Mouse (Mus musculus) mammary gland, adult 2 months (tissue): ENCODE measurements around the gene Emc1. TPM values are rescaled to one million over a fixed set of nuclear protein-coding genes. Genes with fewer than 3 reads are reported as not detected.

Source experiments
- polyA plus RNA-seq: library from polyadenylated mRNA; depleted of rRNA; stranded (reverse); fragments of >200 nt; gene quantifications from 2 replicates; pipeline ENCODE4 v1.2.3, GENCODE M21; 2012; ENCODE audit warnings: low replicate concordance; rRNA removed

Emc1 gene
- polyA plus RNA-seq = 40.2 and 49.0 TPM in 2 replicates

GRCm38 (mm10) chr4:139351931-139352711 lies at the start of gene Emc1, which contains the start of the genes Mrto4 and Ubr4:
TSS of gene Emc1 (plus strand) at chr4:139352587.
TSS of gene Mrto4 (minus strand) at chr4:139352576.
TSS of gene Ubr4 (plus strand) at chr4:139352609.

GRCm38 (mm10) chr4:139310171-139310898 lies 42.1 kb upstream of the Emc1 start, which contains the start of the genes Pqlc2 and Akr7a5:
TSS of gene Pqlc2 (minus strand) at chr4:139310708.
TSS of gene Akr7a5 (plus strand) at chr4:139310744.

Other genes starting within 250 kb of the Emc1 start
- gene Minos1, start 221.5 kb upstream of the Emc1 start, polyA plus RNA-seq = 29.4 and 94.0 TPM in 2 replicates
- 139 and 209 TPM in 2 replicates for gene Capzb, start 159.7 kb upstream of the Emc1 start, polyA plus RNA-seq
- gene Pqlc2, start 41.9 kb upstream of the Emc1 start, polyA plus RNA-seq = 40.3 and 44.0 TPM in 2 replicates
- gene Akr7a5, start 41.8 kb upstream of the Emc1 start, polyA plus RNA-seq = 33.7 and 51.5 TPM in 2 replicates
- gene Mrto4, start within 50 bp of the Emc1 start, polyA plus RNA-seq = 13.8 and 21.2 TPM in 2 replicates
- gene Ubr4, start within 50 bp of the Emc1 start, polyA plus RNA-seq = 156 and 214 TPM in 2 replicates
- 9.3 and 9.7 TPM in 2 replicates for gene Iffo2, start 178.0 kb downstream of the Emc1 start, polyA plus RNA-seq